Mouse (Mus musculus) C2C12 (cell line): Measurements from ENCODE around the gene Cd19.
A peak's percentile ranks its signal among the peaks of the same experiment; 100 is the strongest.

ENCODE experiments used
- CEBPB ChIP-seq: IDR thresholded peaks from one replicate; pipeline ENCODE4 v1.6.1; 2011; ENCODE audit warnings: low read depth, mild to moderate bottlenecking, control low read depth, moderate library complexity
- CTCF ChIP-seq: IDR thresholded peaks from one replicate; pipeline ENCODE4 v1.5.1; 2011; ENCODE audit not compliant: control insufficient read depth, insufficient read depth, insufficient read length
- FOSL1 ChIP-seq: IDR thresholded peaks from one replicate; pipeline ENCODE4 v1.8.0; 2011; ENCODE audit warnings: mild to moderate bottlenecking, low read length; ENCODE audit not compliant: poor library complexity, insufficient read depth, severe bottlenecking
- MAX ChIP-seq: IDR thresholded peaks from one replicate; pipeline ENCODE4 v1.6.1; 2011; ENCODE audit warnings: mild to moderate bottlenecking, control low read depth
- MYOD1 ChIP-seq: IDR thresholded peaks from one replicate; pipeline ENCODE4 v1.6.1; 2011; ENCODE audit warnings: low read depth; ENCODE audit not compliant: control insufficient read depth, insufficient read length
- MYOG ChIP-seq: IDR thresholded peaks from one replicate; pipeline ENCODE4 v1.6.1; 2011; ENCODE audit not compliant: control insufficient read depth, insufficient read length; ENCODE audit errors: extremely low read depth
- USF1 ChIP-seq: IDR thresholded peaks from one replicate; pipeline ENCODE4 v1.6.1; 2011; ENCODE audit warnings: low read depth, mild to moderate bottlenecking, control low read depth, moderate library complexity

GRCm38 (mm10) chr7:126399548-126399947 lies 15.1 kb downstream of the Cd19 start:
- peak; percentile 69 for TF ChIP-seq CTCF
- TF ChIP-seq USF1, result no peak
- TF ChIP-seq MAX, result no peak
- TF ChIP-seq MYOG, result no peak
- TF ChIP-seq CEBPB, result no peak
- no peak for TF ChIP-seq FOSL1
- TF ChIP-seq MYOD1, result no peak
